Mouse (Mus musculus) right cerebral cortex, adult 2 months (tissue): ENCODE data around the gene Mmab.

Experiments used
- DNase-seq, 2 experiments: peaks; one replicate each; pipeline ENCODE4 v3.0.0; 2021 to 2022; ENCODE audit warnings: low spot score in 2 of 2

The Mmab gene

DNA sequence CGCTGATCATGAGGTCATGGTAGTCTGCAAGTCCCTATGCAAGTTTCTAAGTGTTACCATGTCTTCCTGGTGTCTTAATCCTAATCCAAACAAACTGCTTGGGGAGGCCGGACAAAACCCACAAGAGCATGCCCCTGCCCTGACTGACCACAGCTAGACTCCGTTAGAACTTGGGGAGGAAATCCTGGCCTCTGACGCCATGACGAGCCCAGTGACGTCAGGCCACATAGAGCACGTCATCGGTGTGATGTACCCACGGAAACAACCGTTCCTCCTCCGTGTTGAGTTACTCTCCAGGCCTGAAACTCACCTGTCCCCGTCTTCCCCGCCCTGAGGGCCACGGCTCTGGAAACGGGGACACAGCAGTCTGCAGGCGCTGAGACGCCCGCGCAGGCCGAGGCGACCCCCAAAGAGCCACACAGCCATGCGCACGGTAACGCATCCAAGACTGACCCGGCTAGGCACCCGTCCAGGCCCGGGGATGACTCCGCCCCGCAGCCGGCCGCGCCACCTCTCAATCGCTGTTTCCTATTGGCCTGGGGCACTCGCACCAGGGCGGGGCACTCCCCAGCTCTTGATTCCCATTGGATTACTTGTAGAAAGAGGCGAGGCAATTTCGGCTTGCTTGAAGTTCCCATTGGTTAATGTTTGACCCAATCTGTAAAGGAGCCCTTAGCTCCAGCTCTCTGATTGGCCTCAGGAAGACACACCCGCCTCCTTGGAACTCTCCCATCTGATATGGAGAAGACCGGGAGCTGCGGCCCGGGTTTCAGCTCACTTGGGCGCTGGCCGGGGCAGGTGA is at the start of gene Mmab, which contains the start of gene Mvk:
Gene Mmab (minus strand): TSS at position 495 of the 802 bp plus-strand sequence.
Gene Mvk (plus strand): TSS at position 704 of the 802 bp plus-strand sequence.
- DNase-seq = peak; percentile 98 to 99

- no peak for DNase-seq
Measured at GRCm38 (mm10) chr5:114490241-114490640, 46.4 kb upstream of the Mmab start.

DNA sequence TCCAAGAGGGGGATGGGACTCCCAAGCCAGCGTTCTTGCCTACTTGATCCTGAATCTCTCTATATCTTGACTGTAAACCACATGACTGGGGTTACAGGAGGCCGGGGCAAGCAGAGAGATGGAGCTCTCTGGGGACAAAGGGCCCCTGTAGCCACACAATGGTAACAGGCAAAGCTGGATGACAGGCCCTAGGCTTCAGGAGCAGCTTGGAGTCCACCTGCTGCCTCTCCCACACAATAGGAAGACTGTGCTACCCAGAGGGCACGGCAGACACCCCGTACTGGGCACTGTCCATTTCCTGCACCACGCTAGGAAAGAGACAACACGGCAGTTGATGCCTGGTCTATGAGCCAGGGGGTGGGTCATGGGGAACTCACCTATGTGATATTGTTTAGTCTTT is 45.7 kb upstream of the Mmab start:
- no peak for DNase-seq

GRCm38 (mm10) chr5:114485685-114486084 is 41.8 kb upstream of the Mmab start:
- no peak for DNase-seq

- no peak for DNase-seq
Measured at GRCm38 (mm10) chr5:114482587-114483011, 38.7 kb upstream of the Mmab start.

DNA sequence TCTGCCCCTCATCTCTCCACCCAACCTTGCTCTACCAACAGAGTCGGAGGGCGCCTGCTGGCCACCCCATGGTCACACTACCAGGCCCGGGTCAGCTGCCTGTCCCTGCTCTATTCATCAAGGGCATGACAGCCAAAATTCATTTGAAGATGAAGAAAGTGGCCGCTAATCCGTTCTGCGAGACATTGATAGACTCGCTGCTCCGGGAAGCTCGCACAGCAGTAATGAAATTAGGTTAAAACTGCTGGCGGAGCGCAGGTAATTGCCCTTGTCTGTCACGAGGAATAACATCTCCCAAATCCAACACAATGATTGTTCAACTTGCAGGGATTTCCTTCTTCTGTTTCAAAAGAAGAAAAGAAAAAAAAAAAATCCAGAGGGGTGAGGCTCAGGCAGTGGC is 34.4 kb upstream of the Mmab start:
- DNase-seq = no peak

GRCm38 (mm10) chr5:114474741-114475491 is 31.1 kb upstream of the Mmab start:
- DNase-seq = peak; percentile 25 to 54

DNA sequence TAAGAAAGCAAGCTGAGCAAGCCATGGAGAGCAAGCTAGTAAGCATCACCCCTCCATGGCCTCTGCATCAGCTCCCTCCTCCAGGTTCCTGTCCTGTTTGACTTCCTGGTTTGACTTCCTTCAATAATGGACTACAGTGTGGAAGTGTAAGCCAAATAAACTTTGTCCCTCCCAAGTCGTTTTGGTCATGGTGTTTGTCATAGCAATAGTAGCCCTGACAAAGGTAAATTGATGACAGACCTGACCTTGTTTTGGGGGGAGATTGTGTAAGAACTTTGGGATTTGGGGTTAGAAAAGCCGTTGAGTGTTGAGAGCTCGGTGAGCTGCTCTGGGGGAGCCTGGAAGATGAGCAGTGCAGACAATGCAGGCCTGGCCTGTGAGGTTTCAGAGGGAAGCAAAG is 26.5 kb upstream of the Mmab start:
- DNase-seq = no peak

DNA sequence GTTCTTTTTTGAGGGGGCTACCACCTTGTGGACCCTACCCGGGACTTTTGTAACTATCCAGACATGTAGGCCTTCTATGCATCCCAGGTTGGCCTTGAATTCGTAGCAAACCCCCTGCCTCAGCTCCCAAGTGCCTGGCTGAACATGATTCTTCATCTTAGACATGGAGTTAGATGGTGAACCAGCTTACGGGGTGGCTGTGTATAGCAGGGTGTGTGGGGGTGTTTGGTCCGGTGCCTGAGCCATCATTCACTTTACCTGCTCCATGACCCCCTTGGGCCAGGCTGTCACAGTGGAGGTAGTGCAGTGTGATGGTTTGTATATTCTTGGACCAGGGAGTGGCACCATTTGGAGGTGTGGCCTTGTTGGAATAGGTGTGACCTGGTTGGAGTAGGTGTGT is 24.1 kb upstream of the Mmab start:
- DNase-seq = no peak

DNA sequence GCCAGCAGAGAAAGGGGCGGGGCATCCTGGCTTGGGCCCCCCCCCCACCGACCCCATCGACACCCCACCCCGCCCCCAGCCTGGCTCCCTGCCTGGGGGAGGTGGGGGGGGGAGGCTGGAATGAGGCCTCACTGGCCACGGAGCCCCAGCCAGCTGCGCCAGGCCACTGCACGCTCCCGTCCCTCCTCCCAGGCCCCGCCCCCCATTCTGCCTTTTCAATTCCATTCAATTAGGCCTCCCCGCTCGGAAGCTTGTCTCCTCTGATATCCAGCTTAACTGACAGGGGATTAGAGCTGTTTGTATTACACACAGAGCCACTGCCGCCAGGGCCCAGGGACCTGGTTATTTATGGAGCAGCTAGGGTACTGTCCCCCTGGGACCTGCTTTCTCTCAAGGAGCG is 23.6 kb upstream of the Mmab start:
- DNase-seq = peak; percentile 32 to 38

DNA sequence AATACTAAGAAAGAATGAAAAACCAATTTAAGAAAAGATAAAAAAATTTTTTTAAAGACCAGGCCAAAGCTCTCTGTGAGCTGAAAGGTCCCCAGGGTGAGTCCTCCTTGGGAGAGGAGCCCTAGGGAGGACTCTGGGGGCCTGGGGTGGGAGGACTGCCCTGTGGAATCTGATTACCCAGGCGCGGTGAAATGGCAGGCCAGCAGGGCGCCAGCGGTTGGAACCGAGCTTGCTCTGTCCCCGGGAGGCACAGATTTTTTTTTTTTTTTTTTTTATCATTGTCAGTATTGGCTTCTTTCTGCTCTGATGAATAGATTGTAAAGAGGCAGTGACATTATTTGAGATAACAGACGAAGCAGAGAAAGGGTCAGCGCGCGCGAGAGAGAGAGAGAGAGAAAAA is 23.2 kb upstream of the Mmab start:
- no peak for DNase-seq

GRCm38 (mm10) chr5:114465641-114466040 is 21.8 kb upstream of the Mmab start:
- DNase-seq = no peak

DNA sequence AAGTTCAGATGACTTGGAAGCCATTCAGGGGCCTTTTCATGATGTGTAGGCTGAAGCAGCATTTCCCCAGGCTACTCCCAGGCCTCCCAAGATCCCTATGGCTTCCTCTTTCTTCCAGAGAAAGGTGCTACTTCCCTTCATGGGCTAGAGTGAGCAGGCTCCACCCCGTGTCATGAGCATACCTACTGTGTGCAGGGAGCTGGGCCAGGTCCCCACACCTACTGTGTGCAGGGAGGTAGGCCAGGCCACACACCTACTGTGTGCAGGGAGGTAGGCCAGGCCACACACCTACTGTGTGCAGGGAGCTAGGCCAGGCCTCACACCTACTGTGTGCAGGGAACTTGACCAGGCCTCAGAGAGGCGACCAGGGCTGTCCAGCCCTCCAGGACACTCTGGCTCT is 20.7 kb upstream of the Mmab start:
- DNase-seq = no peak

DNA sequence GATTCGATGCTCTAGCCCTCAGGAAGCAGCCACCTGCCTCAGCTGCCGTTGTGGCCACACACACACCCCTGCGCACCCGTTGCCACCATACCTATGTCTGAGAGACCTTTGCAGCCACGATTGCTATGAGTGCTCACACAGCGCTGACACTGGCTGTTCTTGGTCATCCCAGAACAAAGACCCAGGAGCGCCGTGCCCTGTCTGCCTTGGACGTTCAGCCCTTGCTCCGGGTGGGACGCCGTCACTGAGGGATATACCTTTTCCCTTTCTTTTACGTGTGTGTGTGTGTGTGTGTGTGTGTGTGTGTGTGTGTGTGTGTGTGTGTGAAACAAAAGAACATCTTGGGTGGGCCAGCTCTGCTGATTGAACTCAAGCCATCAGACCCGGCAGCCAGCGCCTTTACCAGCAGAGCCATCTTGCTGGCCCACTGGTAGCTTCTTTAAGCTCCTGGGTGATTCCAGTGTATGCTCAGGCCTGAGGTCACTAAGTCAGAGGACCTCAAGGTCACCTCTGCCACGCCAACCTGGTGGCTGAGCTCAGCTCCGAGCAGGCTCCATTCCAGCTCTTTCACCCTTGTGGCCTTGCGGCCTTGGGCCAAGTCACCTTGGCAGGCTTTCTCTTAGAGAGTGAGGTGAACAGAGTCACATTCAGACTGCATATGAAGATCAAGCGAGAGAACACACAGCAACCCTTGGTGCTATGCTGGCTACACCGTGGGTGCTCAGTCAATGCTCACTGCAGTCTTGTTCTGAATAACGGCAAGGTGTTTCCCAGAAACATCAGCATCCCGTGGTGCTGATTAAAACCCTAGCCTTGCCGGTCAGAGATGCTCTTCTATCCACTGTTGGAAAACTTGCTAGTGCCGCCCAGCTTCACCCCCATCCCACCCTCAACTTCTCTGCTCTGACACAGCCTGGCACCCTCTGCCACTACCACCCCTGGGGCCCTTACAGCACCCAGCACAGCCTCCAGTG is 18.5 kb upstream of the Mmab start:
- no peak for DNase-seq

DNA sequence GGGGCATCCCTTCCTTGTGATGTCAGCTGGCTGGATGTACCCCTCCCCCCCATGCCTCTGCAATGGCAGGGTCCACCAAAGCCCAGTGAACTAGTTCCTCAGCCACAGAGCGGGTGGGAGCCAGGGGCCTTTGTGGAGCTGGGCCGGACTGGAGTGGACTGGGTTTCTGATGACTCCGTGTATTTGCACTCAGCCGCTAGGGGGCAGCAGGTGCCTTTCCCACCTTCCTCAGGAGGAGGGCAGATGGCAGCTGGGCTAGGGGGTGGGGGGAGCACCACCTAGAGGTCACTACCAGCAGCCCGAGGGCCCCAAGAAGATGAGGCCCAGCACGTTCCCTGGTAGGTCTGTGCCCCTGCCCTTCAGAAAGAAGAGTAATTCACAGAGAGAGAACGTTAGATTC is 17.4 kb upstream of the Mmab start:
- DNase-seq = peak; percentile 81 to 83

- no peak for DNase-seq
Measured at GRCm38 (mm10) chr5:114456995-114457605, 13.2 kb upstream of the Mmab start.

- no peak for DNase-seq
Measured at GRCm38 (mm10) chr5:114456287-114456686, 12.4 kb upstream of the Mmab start.

DNA sequence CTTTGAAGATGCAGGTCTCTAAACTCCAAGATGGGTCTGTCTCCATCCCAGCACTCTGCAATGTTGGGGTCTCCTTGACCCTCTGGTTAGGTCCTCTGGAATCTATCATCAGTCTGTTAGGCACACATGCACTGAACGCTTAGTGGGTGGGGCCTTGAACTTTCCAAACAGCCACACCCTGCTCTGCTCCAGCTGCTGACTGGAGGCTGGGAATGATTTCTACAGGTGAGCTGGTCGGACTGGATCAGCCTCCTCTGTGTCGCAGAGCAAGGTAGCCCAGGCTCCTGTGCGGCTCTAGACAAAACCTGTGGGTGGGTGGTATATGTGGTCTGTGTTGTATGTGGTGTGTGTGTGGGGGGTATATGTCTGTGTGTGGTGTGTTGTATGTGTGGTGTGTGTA is 5.2 kb upstream of the Mmab start:
- no peak for DNase-seq

DNA sequence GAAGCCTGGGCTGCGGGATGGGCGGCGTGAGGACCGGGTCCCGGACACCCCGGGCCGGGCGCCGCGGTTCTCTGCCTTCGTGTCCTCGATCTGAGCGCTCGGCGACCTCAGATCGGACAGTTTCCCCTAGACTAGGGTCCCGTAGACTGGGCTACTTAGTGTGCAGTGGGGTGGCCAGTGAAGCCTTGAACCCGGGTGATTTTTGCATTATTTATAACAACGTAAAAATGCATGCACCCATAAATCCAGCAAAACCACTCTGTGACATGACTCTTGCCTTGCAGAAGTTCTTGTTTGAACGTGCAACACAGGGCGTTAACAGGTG is 470 bp upstream of the Mmab start:
- DNase-seq = no peak

DNA sequence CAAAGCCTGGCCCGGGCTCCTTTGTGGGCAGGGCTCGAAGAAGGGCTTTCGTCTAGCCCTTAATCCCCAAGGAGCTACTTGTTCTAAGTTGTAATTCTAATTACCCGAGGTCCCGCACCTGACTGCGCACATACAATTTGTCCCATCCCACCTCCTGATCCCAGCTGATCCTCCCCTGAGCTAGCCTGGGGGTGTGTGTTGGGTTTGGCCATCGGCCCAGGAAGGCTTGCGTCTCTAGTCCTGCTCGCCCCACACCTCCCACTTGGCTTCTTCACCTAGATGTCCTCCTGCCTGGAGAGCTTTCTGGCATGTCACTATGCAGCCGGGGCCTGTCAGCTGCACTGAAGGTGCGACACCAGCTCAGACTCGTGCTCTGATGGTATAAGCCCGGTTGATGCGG is 8.3 kb downstream of the Mmab start:
- no peak for DNase-seq

DNA sequence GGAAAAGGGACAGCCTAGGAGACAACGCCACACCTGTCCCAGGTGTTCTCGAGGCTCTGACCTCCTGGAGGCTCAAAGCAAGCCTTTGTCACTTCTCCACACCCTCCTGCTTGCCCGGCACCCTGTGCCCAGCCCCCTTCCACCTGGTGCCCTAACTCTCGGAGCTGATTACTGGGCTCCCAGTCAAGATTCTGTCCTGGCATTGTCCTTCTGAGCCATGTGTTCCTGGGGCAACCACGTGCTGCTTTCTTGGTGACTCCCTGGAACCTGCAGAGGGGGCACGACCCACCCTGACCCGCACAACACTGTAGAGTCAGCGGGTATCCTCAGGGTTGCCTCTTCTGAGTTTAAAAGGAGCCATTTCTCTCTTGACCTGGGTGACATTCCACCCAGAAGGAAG is 9.5 kb downstream of the Mmab start:
- no peak for DNase-seq

DNA sequence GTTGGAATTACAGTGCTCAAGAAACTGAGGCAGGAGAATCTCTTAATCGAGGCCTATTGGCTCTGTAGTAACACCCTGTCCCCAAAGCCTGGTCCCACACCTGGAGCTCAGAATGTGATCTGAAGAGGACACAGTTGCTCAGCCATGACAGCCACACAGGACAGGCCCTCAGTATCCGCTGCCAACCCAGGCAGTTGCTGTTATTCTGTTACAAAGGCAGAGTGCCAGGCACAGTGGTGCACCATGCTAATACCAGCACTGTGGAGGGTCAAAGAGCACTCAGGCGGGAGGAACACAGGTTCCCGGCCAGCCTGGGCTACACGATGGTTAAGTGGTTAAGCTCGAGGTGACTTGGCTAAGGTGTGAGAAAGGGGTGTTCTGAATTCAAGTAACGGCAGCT is 14.1 kb downstream of the Mmab start:
- DNase-seq = no peak
